Mouse (Mus musculus) heart, embryonic 13.5 days (tissue): ENCODE measurements at regions not wholly inside any gene's neighbourhood (a gene's known extent, or its start where the extent isn't known, plus 50 kb on each side); places are given as distances from the start of the nearest gene placed in this dataset.

ENCODE experiments used
- ATAC-seq: fragments of 200-750 bp; cut with Nextera tagmentation; 2 replicates; pipeline ENCODE4 v1.8.0; 2017; ENCODE audit warnings: moderate TSS enrichment; ENCODE audit not compliant: insufficient number of reproducible peaks, low FRiP score, low TSS enrichment; ENCODE audit errors: extremely low read depth
- H3K27ac ChIP-seq: fragments of 300-500 bp; sonication (generic); replicated peaks from 2 replicates; pipeline ENCODE4 v1.5.1; 2015; ENCODE audit warnings: moderate library complexity, mild to moderate bottlenecking, inconsistent platforms
- H3K27me3 ChIP-seq: fragments of 300-500 bp; sonication (generic); replicated peaks from 2 replicates; pipeline ENCODE4 v1.6.1; 2015; ENCODE audit warnings: mild to moderate bottlenecking, inconsistent platforms
- H3K36me3 ChIP-seq: fragments of 300-500 bp; sonication (generic); 2 replicates; pipeline ENCODE4 v1.6.1; 2015; ENCODE audit warnings: mild to moderate bottlenecking, inconsistent platforms
- H3K4me1 ChIP-seq: fragments of 300-500 bp; sonication (generic); 2 replicates; pipeline ENCODE4 v1.6.1; 2015; ENCODE audit warnings: inconsistent platforms
- H3K4me2 ChIP-seq: fragments of 300-500 bp; sonication (generic); 2 replicates; pipeline ENCODE4 v1.6.1; 2015; ENCODE audit warnings: inconsistent platforms, mild to moderate bottlenecking, moderate library complexity
- H3K4me3 ChIP-seq: fragments of 300-500 bp; sonication (generic); 2 replicates; pipeline ENCODE4 v1.5.1; 2015; ENCODE audit warnings: moderate library complexity, mild to moderate bottlenecking, inconsistent platforms
- H3K9ac ChIP-seq: fragments of 300-500 bp; sonication (generic); 2 replicates; pipeline ENCODE4 v1.6.1; 2015; ENCODE audit warnings: inconsistent platforms, mild to moderate bottlenecking, moderate library complexity
- H3K9me3 ChIP-seq: fragments of 300-500 bp; sonication (generic); 2 replicates; pipeline ENCODE4 v1.6.1; 2016; ENCODE audit warnings: inconsistent platforms
- WGBS: fragments of 180-500 bp; shearing (Covaris S2); methylation state at CpG from one replicate; pipeline ENCODE4 v1.1.7; 2015; ENCODE audit warnings: mixed read lengths; 5-methylcytosine and 5-hydroxymethylcytosine counted together

GRCm38 (mm10) chr19:37492572-37492971 is 57.6 kb upstream of the Exoc6 start:
- ATAC-seq: no peak
- WGBS: 62% methylated on average over 2 of the region's 2 CpGs
- no peaks in the 10 kb centered on the region for H3K9me3 ChIP-seq

GRCm38 (mm10) chr19:37493378-37493777 is 56.8 kb upstream of the Exoc6 start:
- peaks cover 14% of the 10 kb centered on the region for H3K4me1 ChIP-seq
- 55% methylated on average over 9 of the region's 9 CpGs for WGBS
- no peak overlapping the region for H3K27ac ChIP-seq

More at GRCm38 (mm10) chr19:37492572-37492971, 57.6 kb upstream of the Exoc6 start:
- Histone ChIP-seq H3K27me3 (peaks cover 21% of the 10 kb centered on the region), H3K4me2 (no peak overlapping the region), H3K27ac (no peak overlapping the region), H3K9ac (no peak overlapping the region), H3K36me3 (no peaks in the 10 kb centered on the region), H3K4me3 (no peak overlapping the region), H3K4me1 (peaks cover 19% of the 10 kb centered on the region)

DNA sequence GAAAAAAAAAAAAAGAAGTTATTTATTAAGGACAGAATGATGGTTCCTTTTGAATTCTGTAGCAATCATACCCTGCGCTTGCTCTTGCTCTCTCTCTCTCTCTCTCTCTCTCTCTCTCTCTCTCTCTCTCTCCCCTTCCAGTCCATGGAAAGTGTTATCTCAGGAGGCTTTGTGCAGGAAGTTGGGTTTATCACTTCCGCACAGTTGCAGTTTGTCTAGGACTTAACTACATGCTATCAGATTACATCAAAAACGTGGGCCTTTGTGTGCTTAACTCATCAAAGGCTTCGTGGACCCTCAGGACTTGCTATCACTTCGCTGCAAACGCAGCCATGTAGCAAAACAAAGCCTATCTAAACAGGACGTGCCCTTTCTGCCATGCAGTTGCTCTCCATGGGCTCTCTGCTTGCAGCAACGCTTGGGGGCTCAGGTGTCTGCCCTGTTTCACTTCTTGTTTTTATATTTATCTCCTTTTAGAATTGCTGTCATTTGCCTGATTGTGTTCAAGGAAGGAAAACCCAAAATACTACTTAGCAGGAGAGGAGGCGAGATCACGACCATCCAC is 56.2 kb upstream of the Exoc6 start:
- WGBS: 22% methylated on average over 10 of the region's 10 CpGs
- peak; percentile 46; the same call in 1 of the 2 replicates for ATAC-seq
- peak overlapping the region; percentile 49; the same call in 1 of the 2 replicates for H3K27ac ChIP-seq
- no peak overlapping the region for H3K9ac ChIP-seq
- H3K4me2 ChIP-seq: peak overlapping the region; percentile 40
- H3K27me3 ChIP-seq: peaks cover 21% of the 10 kb centered on the region
- H3K9me3 ChIP-seq: no peaks in the 10 kb centered on the region
- H3K36me3 ChIP-seq: no peaks in the 10 kb centered on the region
- no peak overlapping the region for H3K4me3 ChIP-seq
- peaks cover 14% of the 10 kb centered on the region for H3K4me1 ChIP-seq

More at GRCm38 (mm10) chr19:37493378-37493777, 56.8 kb upstream of the Exoc6 start:
- Histone ChIP-seq H3K9ac (no peak overlapping the region), H3K27me3 (peaks cover 21% of the 10 kb centered on the region), H3K36me3 (no peaks in the 10 kb centered on the region), H3K4me2 (no peak overlapping the region), H3K4me3 (no peak overlapping the region), H3K9me3 (no peaks in the 10 kb centered on the region)
- ATAC-seq: no peak

GRCm38 (mm10) chr19:37494806-37495205 is 55.4 kb upstream of the Exoc6 start:
- no peak for ATAC-seq
- Histone ChIP-seq H3K4me2 (peak overlapping the region; percentile 40), H3K9me3 (no peaks in the 10 kb centered on the region), H3K4me3 (no peak overlapping the region), H3K27ac (no peak overlapping the region), H3K27me3 (peaks cover 21% of the 10 kb centered on the region), H3K4me1 (peaks cover 14% of the 10 kb centered on the region), H3K9ac (no peak overlapping the region), H3K36me3 (no peaks in the 10 kb centered on the region)
- 65% methylated on average over 4 of the region's 4 CpGs for WGBS

- Histone ChIP-seq H3K4me3 (no peak overlapping the region), H3K27me3 (peaks cover 21% of the 10 kb centered on the region), H3K9ac (no peak overlapping the region), H3K4me2 (peak overlapping the region; percentile 13; the same call in 1 of the 2 replicates), H3K9me3 (no peaks in the 10 kb centered on the region), H3K36me3 (no peaks in the 10 kb centered on the region), H3K27ac (no peak overlapping the region), H3K4me1 (peaks cover 14% of the 10 kb centered on the region)
- 75% methylated on average over 22 of the region's 22 CpGs for WGBS
- ATAC-seq: no peak
These were observed 54.6 kb upstream of the Exoc6 start for GRCm38 (mm10) chr19:37495319-37496270.

DNA sequence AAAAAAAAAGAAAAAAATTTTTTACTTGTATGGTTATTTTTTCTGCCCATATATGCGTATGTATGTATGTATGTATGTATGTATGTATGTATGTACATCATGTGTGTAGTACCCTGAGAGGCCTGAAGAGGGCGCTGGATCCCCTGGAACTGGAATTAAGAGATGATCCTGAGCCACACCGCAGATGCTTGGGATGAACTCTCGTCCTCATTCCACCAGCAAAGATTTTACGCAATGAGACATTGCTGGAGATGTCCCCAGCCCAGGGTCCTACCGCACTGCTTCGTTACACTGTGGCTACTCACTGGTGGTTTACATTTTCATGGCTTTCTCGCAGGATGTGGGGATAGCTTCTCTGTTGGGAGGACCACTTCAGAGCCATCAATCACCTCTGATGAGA is 53.5 kb upstream of the Exoc6 start:
- no peak for ATAC-seq

GRCm38 (mm10) chr19:37497161-37497560 is 53.1 kb upstream of the Exoc6 start:
- Histone ChIP-seq H3K4me1 (peaks cover 14% of the 10 kb centered on the region), H3K4me2 (no peak overlapping the region), H3K36me3 (no peaks in the 10 kb centered on the region), H3K27ac (no peak overlapping the region), H3K9me3 (no peaks in the 10 kb centered on the region), H3K27me3 (peaks cover 9% of the 10 kb centered on the region; the same call in 1 of the 2 replicates), H3K9ac (no peak overlapping the region), H3K4me3 (no peak overlapping the region)
- ATAC-seq: no peak
- WGBS: 92% methylated on average over 8 of the region's 8 CpGs

More for the DNA sequence above, 53.5 kb upstream of the Exoc6 start:
- H3K27me3 ChIP-seq: peaks cover 12% of the 10 kb centered on the region; the same call in 1 of the 2 replicates
- no peak overlapping the region for H3K4me2 ChIP-seq
- WGBS: 82% methylated on average over 8 of the region's 8 CpGs
- H3K4me1 ChIP-seq: peaks cover 14% of the 10 kb centered on the region
- H3K27ac ChIP-seq: no peak overlapping the region
- no peak overlapping the region for H3K4me3 ChIP-seq
- H3K9ac ChIP-seq: no peak overlapping the region
- no peaks in the 10 kb centered on the region for H3K36me3 ChIP-seq
- H3K9me3 ChIP-seq: no peaks in the 10 kb centered on the region

- Histone ChIP-seq H3K9ac (no peak overlapping the region), H3K4me1 (peaks cover 12% of the 10 kb centered on the region), H3K36me3 (no peaks in the 10 kb centered on the region), H3K9me3 (no peaks in the 10 kb centered on the region), H3K27me3 (peaks cover 10% of the 10 kb centered on the region; the same call in 1 of the 2 replicates), H3K4me2 (peak overlapping the region; percentile 7; the same call in 1 of the 2 replicates), H3K27ac (no peak overlapping the region), H3K4me3 (no peak overlapping the region)
- no peak for ATAC-seq
- 72% methylated on average over 3 of the region's 3 CpGs for WGBS
These were observed 51.8 kb upstream of the Exoc6 start for GRCm38 (mm10) chr19:37498438-37498837.
